Mouse (Mus musculus) liver, postnatal 0 days (tissue): ENCODE measurements at regions not wholly inside any gene's neighbourhood (a gene's known extent, or its start where the extent isn't known, plus 50 kb on each side); places are given as distances from the start of the nearest gene placed in this dataset.

Experiments used
- CTCF ChIP-seq: sonication (generic); IDR thresholded peaks from 2 replicates; pipeline ENCODE4 v1.5.1; 2016; ENCODE audit warnings: antibody characterized with exemption, low read depth
- EP300 ChIP-seq: IDR thresholded peaks from 2 replicates; pipeline ENCODE4 v1.6.1; 2016; ENCODE audit warnings: antibody characterized with exemption, low read depth, mild to moderate bottlenecking

- TF ChIP-seq CTCF (no peak), EP300 (no peak)
These were observed 149.0 kb upstream of the Sema3a start for GRCm38 (mm10) chr5:12976015-12976742.
